Mouse (Mus musculus): ENCODE measurements around the gene Lrig1. TPM values are rescaled to one million over a fixed set of nuclear protein-coding genes. Genes with fewer than 3 reads are reported as not detected.

The Lrig1 gene
- polyA plus RNA-seq, 1 experiment from 2014 or later: 4.5 TPM

DNA sequence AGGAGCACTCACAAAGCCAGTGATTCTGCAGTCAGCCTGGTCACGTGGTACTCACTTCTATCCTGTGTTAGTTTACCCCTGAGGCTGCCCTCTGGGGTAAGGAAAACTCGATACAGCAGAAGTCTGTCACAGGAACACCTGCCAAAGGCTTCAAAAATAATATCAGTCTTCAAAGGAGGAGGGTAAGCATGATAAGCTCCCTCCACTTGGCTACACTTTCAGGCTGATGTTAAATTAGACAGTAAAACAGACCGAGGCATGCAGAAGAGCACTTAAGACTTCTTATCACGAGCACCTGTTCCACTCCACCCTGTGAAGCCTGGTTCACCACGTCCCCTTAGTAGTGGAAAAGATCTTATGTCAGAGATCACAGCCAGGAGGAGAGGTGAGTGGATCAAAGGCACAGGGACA lies 62.9 kb downstream of the Lrig1 start:
- H3K9me3 ChIP-seq (replicated peaks; ENCODE audit: control insufficient read depth, low read length): no peaks in the 10 kb centered on the region
- no peak overlapping the region for H3K9ac ChIP-seq (ENCODE audit: low read depth, low read length)
- WGBS (ENCODE audit: insufficient replicate concordance): 32% methylated on average over 5 of the region's 5 CpGs
- H3K36me3 ChIP-seq (ENCODE audit: control insufficient read depth, insufficient read depth): no peaks in the 10 kb centered on the region
- no peaks in the 10 kb centered on the region for H3K27me3 ChIP-seq (ENCODE audit: control insufficient read depth, insufficient read depth, low read depth, low read length)
- no peak overlapping the region for H3K4me3 ChIP-seq (ENCODE audit: low read depth, low read length)
- H3K27ac ChIP-seq (ENCODE audit: low read length): no peak overlapping the region; the same call in 1 of the 2 replicates
- H3K4me2 ChIP-seq (ENCODE audit: low read depth, low read length): no peak overlapping the region; the same call in 1 of the 2 replicates
- peak; percentile 77 for ATAC-seq (ENCODE audit: low read depth)
- peaks cover 3% of the 10 kb centered on the region; the same call in 1 of the 2 replicates for H3K4me1 ChIP-seq (ENCODE audit: control insufficient read depth, low read depth, low read length)

DNA sequence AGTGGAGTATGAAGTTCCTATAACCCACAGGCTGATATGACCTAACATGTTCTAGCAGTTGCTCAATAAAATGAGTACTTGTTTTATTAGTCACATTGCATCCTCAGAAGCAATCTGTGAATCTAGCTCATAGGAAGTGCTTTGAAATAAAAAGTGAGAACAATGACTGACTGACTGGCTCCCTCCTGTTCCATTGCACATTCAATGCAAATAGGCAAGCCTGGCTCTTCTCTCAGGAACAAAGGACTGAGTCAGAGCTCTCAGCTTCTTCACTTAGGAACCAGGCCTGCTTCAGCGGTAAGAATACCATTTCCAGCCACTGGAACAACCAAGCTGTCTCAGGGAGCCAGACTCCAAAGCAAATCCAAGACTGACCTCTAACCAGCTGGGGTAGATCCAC lies 64.6 kb downstream of the Lrig1 start:
- no peak for ATAC-seq (ENCODE audit: low read depth)
- no peaks in the 10 kb centered on the region for H3K9me3 ChIP-seq (replicated peaks; ENCODE audit: control insufficient read depth, low read length)
- 50% methylated on average over 1 of the region's 1 CpGs for whole genome bisulfite sequencing (ENCODE audit: insufficient replicate concordance)
- H3K27ac ChIP-seq (ENCODE audit: low read length): no peak overlapping the region
- H3K4me1 ChIP-seq (ENCODE audit: control insufficient read depth, low read depth, low read length): peaks cover 3% of the 10 kb centered on the region; the same call in 1 of the 2 replicates
- no peak overlapping the region for H3K9ac ChIP-seq (ENCODE audit: low read depth, low read length)
- H3K36me3 ChIP-seq (ENCODE audit: control insufficient read depth, insufficient read depth): no peaks in the 10 kb centered on the region
- no peaks in the 10 kb centered on the region for H3K27me3 ChIP-seq (ENCODE audit: control insufficient read depth, insufficient read depth, low read depth, low read length)
- no peak overlapping the region for H3K4me3 ChIP-seq (ENCODE audit: low read depth, low read length)
- H3K4me2 ChIP-seq (ENCODE audit: low read depth, low read length): no peak overlapping the region

DNA sequence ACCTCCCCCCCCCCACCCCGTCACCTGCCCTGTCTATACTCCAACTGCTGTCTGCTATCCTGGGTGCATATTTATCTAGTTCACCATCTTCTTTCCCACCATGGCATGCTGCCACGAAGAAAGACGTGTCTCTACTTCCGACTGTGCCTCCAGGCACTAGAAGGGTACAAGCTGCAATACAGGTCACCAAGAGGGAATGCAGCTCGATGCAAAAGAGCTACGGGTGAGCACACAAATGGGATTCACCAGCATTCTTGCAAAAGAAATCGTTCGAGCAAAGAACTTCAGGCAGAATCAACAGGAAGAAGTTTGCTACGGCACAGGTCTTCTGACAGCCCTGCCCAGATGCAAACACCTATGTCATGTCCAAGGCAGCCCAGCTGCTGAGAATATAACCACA lies 65.2 kb downstream of the Lrig1 start:
- Histone ChIP-seq H3K4me1 (ENCODE audit: control insufficient read depth, low read depth, low read length) (peaks cover 3% of the 10 kb centered on the region; the same call in 1 of the 2 replicates), H3K36me3 (ENCODE audit: control insufficient read depth, insufficient read depth) (no peaks in the 10 kb centered on the region), H3K27ac (ENCODE audit: low read length) (no peak overlapping the region), H3K9me3 (replicated peaks; ENCODE audit: control insufficient read depth, low read length) (no peaks in the 10 kb centered on the region), H3K4me2 (ENCODE audit: low read depth, low read length) (no peak overlapping the region), H3K27me3 (ENCODE audit: control insufficient read depth, insufficient read depth, low read depth, low read length) (no peaks in the 10 kb centered on the region), H3K4me3 (ENCODE audit: low read depth, low read length) (no peak overlapping the region), H3K9ac (ENCODE audit: low read depth, low read length) (no peak overlapping the region)
- 57% methylated on average over 9 of the region's 9 CpGs for WGBS (ENCODE audit: insufficient replicate concordance)
- ATAC-seq (ENCODE audit: low read depth): no peak

DNA sequence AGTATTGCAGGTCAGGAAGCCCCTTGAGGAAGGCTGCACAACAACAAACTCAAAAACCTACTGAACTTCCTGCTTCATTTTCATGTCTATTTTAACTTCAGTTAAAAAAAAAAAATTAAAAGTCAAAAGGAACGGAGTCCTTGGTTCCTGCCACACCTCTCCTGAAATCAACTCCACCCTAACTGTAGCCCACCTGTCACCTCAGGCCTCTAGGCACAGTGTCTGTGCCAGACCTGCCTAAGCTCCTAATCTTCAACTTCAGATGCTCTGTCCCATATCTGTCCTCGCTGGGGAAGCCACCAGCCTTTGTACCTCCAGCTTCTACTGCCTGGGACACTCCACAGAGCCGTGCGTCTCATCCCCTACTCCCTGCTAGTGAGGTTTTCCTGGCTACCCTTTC lies 65.7 kb downstream of the Lrig1 start:
- 51% methylated on average over 4 of the region's 4 CpGs for WGBS (ENCODE audit: insufficient replicate concordance)
- Histone ChIP-seq H3K27ac (ENCODE audit: low read length) (no peak overlapping the region), H3K4me3 (ENCODE audit: low read depth, low read length) (no peak overlapping the region), H3K4me1 (ENCODE audit: control insufficient read depth, low read depth, low read length) (peaks cover 3% of the 10 kb centered on the region; the same call in 1 of the 2 replicates), H3K9me3 (replicated peaks; ENCODE audit: control insufficient read depth, low read length) (no peaks in the 10 kb centered on the region), H3K4me2 (ENCODE audit: low read depth, low read length) (no peak overlapping the region), H3K27me3 (ENCODE audit: control insufficient read depth, insufficient read depth, low read depth, low read length) (no peaks in the 10 kb centered on the region), H3K9ac (ENCODE audit: low read depth, low read length) (no peak overlapping the region), H3K36me3 (ENCODE audit: control insufficient read depth, insufficient read depth) (no peaks in the 10 kb centered on the region)
- peak; percentile 53 for ATAC-seq (ENCODE audit: low read depth)

DNA sequence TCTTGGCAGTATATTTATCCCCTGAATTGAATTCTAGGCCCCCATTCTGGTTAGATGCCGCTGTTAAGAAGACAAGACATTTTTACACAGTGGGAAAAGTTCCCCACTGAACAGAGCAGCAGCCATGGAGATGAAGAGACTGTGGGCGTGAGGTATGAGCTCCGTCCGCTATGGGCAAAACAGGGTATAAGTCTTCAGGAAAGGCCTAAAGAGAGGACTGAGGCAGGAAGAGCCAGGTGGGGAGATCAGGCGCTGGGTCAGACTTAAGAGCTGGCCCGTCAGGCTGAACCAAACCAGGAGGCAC lies 68.2 kb downstream of the Lrig1 start:
- Histone ChIP-seq H3K4me1 (ENCODE audit: control insufficient read depth, low read depth, low read length) (peaks cover under 1% of the 10 kb centered on the region; the same call in 1 of the 2 replicates), H3K9ac (ENCODE audit: low read depth, low read length) (no peak overlapping the region), H3K4me3 (ENCODE audit: low read depth, low read length) (no peak overlapping the region), H3K9me3 (replicated peaks; ENCODE audit: control insufficient read depth, low read length) (no peaks in the 10 kb centered on the region), H3K4me2 (ENCODE audit: low read depth, low read length) (no peak overlapping the region), H3K27ac (ENCODE audit: low read length) (no peak overlapping the region), H3K27me3 (ENCODE audit: control insufficient read depth, insufficient read depth, low read depth, low read length) (no peaks in the 10 kb centered on the region), H3K36me3 (ENCODE audit: control insufficient read depth, insufficient read depth) (no peaks in the 10 kb centered on the region)
- whole genome bisulfite sequencing (ENCODE audit: insufficient replicate concordance): 76% methylated on average over 6 of the region's 6 CpGs
- no peak for ATAC-seq (ENCODE audit: low read depth)

DNA sequence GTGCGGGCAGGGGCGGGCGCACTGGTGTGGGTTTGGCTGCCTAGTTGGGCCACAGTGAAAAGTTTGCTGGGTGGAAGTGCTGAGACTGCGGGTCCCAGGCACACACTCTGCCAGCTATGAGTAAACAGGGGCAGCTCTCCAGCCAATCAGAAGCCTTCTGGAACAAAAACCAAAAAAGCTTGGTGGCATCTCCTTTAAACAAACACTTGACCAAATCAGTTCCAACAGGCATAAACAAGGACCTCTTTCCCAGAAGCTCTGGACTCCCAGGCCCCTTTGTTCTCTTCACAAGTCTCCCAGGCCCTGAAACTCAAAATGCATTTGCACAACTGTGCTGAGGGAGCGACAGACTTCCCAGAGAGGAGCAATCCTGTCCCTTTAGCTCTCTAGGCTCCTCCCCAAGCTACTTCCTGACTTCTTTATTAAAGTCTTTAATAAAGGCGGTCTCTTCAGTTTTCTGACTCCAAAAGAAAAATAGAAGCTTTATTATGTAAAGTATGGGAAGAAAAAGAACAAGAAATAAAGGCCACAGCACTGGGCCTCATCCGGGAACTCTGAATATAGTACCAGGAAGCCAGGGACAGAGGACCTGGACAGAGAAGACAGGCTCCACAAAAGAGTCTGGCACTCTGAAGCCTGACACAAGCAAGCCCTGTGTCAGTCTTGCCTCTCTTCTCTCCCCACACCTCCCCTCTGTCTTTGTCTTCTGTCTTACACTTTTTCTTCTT lies 68.7 kb downstream of the Lrig1 start:
- Histone ChIP-seq H3K9me3 (replicated peaks; ENCODE audit: control insufficient read depth, low read length) (no peaks in the 10 kb centered on the region), H3K4me1 (ENCODE audit: control insufficient read depth, low read depth, low read length) (no peaks in the 10 kb centered on the region; the same call in 1 of the 2 replicates), H3K4me3 (ENCODE audit: low read depth, low read length) (no peak overlapping the region), H3K4me2 (ENCODE audit: low read depth, low read length) (no peak overlapping the region), H3K27me3 (ENCODE audit: control insufficient read depth, insufficient read depth, low read depth, low read length) (no peaks in the 10 kb centered on the region), H3K9ac (ENCODE audit: low read depth, low read length) (no peak overlapping the region), H3K27ac (ENCODE audit: low read length) (no peak overlapping the region), H3K36me3 (ENCODE audit: control insufficient read depth, insufficient read depth) (no peaks in the 10 kb centered on the region)
- no peak for ATAC-seq (ENCODE audit: low read depth)
- WGBS (ENCODE audit: insufficient replicate concordance): 66% methylated on average over 7 of the region's 7 CpGs

DNA sequence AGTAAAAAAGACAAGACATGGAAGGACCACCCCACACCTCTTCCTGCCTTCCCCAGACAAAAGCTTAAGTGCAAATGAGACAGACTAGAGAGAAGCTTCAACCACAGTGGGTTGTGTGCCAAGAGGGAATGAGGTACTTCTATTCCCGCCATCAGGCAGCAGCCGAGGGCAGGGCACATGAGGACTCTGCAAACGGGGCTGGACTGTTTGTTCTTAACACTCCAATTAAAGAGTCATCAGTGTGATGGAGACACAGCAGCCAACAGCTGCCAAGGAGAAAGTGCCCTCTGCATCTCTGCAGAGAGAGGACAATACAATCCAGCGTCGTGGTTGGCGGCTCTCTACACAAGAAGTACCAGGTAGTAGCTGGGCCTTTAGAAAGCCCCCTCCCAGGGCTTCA lies 71.2 kb downstream of the Lrig1 start:
- Histone ChIP-seq H3K9ac (ENCODE audit: low read depth, low read length) (no peak overlapping the region), H3K4me2 (ENCODE audit: low read depth, low read length) (no peak overlapping the region), H3K4me3 (ENCODE audit: low read depth, low read length) (no peak overlapping the region), H3K27ac (ENCODE audit: low read length) (no peak overlapping the region), H3K9me3 (replicated peaks; ENCODE audit: control insufficient read depth, low read length) (no peaks in the 10 kb centered on the region), H3K4me1 (ENCODE audit: control insufficient read depth, low read depth, low read length) (no peaks in the 10 kb centered on the region), H3K27me3 (ENCODE audit: control insufficient read depth, insufficient read depth, low read depth, low read length) (no peaks in the 10 kb centered on the region), H3K36me3 (ENCODE audit: control insufficient read depth, insufficient read depth) (no peaks in the 10 kb centered on the region)
- WGBS (ENCODE audit: insufficient replicate concordance): 64% methylated on average over 6 of the region's 6 CpGs
- no peak for ATAC-seq (ENCODE audit: low read depth)

DNA sequence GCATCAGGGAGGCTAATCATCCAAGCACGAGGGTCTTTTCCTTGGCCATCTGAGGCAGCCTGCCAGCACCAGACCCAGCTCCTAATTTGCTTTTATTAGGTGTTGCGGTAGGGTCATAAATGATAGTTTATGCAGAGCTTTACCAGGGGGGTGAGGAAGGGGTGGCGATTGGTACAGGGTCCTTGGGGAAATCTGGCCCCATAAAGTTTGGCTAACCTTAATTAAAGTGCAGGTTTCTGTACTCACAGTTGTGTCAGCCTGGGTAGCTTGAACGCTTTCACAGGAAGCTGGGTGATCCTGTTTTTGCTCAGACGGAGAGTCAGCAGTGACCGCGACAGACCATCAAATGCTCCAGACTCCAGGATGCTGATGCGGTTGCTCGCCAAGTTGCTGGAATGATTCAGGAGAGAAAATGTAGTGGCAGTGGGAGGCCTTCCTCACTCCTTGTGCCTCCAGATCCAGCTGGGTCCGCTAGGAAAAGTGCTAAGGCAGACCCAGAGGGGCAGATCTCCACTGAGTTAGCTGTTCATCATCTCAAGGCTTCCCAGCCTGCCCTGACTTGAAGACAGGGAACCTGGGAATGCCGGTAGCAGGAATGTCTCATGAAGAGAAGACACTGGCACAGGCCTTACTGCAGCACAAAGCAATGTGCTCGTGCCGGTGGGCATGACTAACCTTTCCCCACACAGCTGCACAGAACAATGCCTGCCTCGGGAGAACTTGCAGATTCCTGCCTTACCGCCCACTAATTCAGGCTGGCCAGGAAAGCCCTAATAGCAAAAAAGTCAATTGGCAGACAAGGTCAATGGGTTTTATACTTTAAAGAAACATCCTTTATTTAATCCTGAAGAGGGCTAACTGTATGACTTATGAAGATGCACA lies 72.0 kb downstream of the Lrig1 start:
- WGBS (ENCODE audit: insufficient replicate concordance): 41% methylated on average over 15 of the region's 15 CpGs
- no peak overlapping the region for H3K27ac ChIP-seq (ENCODE audit: low read length)
- no peaks in the 10 kb centered on the region for H3K27me3 ChIP-seq (ENCODE audit: control insufficient read depth, insufficient read depth, low read depth, low read length)

DNA sequence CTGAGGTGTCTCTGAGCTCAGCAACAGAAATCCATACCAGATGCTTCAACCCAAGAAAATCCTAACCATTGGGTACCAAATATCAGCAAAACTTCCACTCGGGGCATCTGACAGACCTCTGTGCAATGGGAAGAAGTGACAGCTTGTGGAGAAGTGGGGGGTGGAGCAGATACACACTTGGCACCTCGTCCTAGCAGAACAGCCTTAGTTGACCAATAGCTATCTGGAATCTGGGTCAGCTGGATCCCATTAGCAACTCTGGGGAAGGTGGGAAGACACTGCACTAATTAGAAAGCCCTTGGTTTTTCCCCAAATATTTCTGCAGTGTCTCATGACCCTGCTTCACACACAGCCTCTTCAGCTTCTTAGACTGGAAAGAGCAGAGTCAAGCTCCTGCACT lies 73.2 kb downstream of the Lrig1 start:
- Histone ChIP-seq H3K9me3 (replicated peaks; ENCODE audit: control insufficient read depth, low read length) (no peaks in the 10 kb centered on the region), H3K27me3 (ENCODE audit: control insufficient read depth, insufficient read depth, low read depth, low read length) (no peaks in the 10 kb centered on the region), H3K9ac (ENCODE audit: low read depth, low read length) (no peak overlapping the region), H3K27ac (ENCODE audit: low read length) (no peak overlapping the region), H3K4me1 (ENCODE audit: control insufficient read depth, low read depth, low read length) (no peaks in the 10 kb centered on the region), H3K36me3 (ENCODE audit: control insufficient read depth, insufficient read depth) (no peaks in the 10 kb centered on the region; the same call in 1 of the 2 replicates), H3K4me3 (ENCODE audit: low read depth, low read length) (no peak overlapping the region), H3K4me2 (ENCODE audit: low read depth, low read length) (no peak overlapping the region)
- ATAC-seq (ENCODE audit: low read depth): no peak
- 37% methylated on average over 2 of the region's 2 CpGs for WGBS (ENCODE audit: insufficient replicate concordance)

More for the DNA sequence above, 72.0 kb downstream of the Lrig1 start:
- H3K4me2 ChIP-seq (ENCODE audit: low read depth, low read length): no peak overlapping the region
- H3K9ac ChIP-seq (ENCODE audit: low read depth, low read length): no peak overlapping the region
- no peak overlapping the region for H3K4me3 ChIP-seq (ENCODE audit: low read depth, low read length)
- H3K4me1 ChIP-seq (ENCODE audit: control insufficient read depth, low read depth, low read length): no peaks in the 10 kb centered on the region
- no peaks in the 10 kb centered on the region for H3K36me3 ChIP-seq (ENCODE audit: control insufficient read depth, insufficient read depth)
- no peak for ATAC-seq (ENCODE audit: low read depth)
- H3K9me3 ChIP-seq (replicated peaks; ENCODE audit: control insufficient read depth, low read length): no peaks in the 10 kb centered on the region

All from liver, embryonic 16.5 days (tissue).